Mouse (Mus musculus) ES-Bruce4 (cell line): ENCODE results near the gene Ogfod2.

Experiments used
- CTCF ChIP-seq: IDR thresholded peaks from one replicate; pipeline ENCODE4 v1.8.1; 2011; ENCODE audit warnings: low read depth, low read length
- POLR2A ChIP-seq: IDR thresholded peaks from one replicate; pipeline ENCODE4 v1.8.1; 2011; ENCODE audit warnings: low read length; ENCODE audit not compliant: insufficient read depth

- TF ChIP-seq CTCF, result no peak
- TF ChIP-seq POLR2A, result no peak
Measured at GRCm38 (mm10) chr5:124093852-124094604, 18.1 kb upstream of the Ogfod2 start.
